Mouse (Mus musculus) forebrain, embryonic 16.5 days (tissue): ENCODE results near the gene Zfp266. TPM values are rescaled to one million over a fixed set of nuclear protein-coding genes. Genes with fewer than 3 reads are reported as not detected.
A peak's percentile ranks its signal among the peaks of the same experiment; 100 is the strongest.
"Not testable (repeated sequence)": the region's sequence is repeated elsewhere in the genome, so short reads cannot be mapped to it uniquely, and the experiment has no call there.

Experiments used
- ATAC-seq: fragments of 200-750 bp; cut with Nextera tagmentation; 2 replicates; pipeline ENCODE4 v1.8.0; 2017; ENCODE audit warnings: mild to moderate bottlenecking, moderate library complexity
- H3K27ac ChIP-seq: fragments of 300-500 bp; sonication (generic); 2 replicates; pipeline ENCODE4 v1.5.1; 2014; ENCODE audit warnings: low read length, control low read depth
- H3K27me3 ChIP-seq: fragments of 300-500 bp; sonication (generic); replicated peaks from 2 replicates; pipeline ENCODE4 v1.6.1; 2014; ENCODE audit warnings: low read length; ENCODE audit not compliant: control insufficient read depth, insufficient read depth
- H3K36me3 ChIP-seq: fragments of 300-500 bp; sonication (generic); 2 replicates; pipeline ENCODE4 v1.6.1; 2014; ENCODE audit not compliant: control insufficient read depth, insufficient read depth
- H3K4me1 ChIP-seq: fragments of 300-500 bp; sonication (generic); replicated peaks from 2 replicates; pipeline ENCODE4 v1.6.1; 2014; ENCODE audit warnings: low read length; ENCODE audit not compliant: control insufficient read depth, insufficient read depth
- H3K4me2 ChIP-seq: fragments of 300-500 bp; sonication (generic); 2 replicates; pipeline ENCODE4 v1.6.1; 2014; ENCODE audit warnings: mild to moderate bottlenecking, low read length, control low read depth
- H3K4me3 ChIP-seq: fragments of 300-500 bp; sonication (generic); replicated peaks from 2 replicates; pipeline ENCODE4 v1.5.1; 2014; ENCODE audit warnings: mild to moderate bottlenecking, low read length, control low read depth
- H3K9ac ChIP-seq: fragments of 300-500 bp; sonication (generic); replicated peaks from 2 replicates; pipeline ENCODE4 v1.6.1; 2014; ENCODE audit warnings: low read depth, low read length, control low read depth
- H3K9me3 ChIP-seq: fragments of 300-500 bp; sonication (generic); 2 replicates; pipeline ENCODE4 v1.6.1; 2016; ENCODE audit warnings: low read length; ENCODE audit not compliant: control insufficient read depth
- WGBS: fragments of 180-500 bp; shearing (Covaris S2); extraction: QIAGEN DNeasy Blood & Tissue Kit; methylation state at CpG from one replicate; pipeline ENCODE4 v1.1.7; 2014; 5-methylcytosine and 5-hydroxymethylcytosine counted together
- polyA plus RNA-seq: library from polyadenylated mRNA; unstranded; fragments of >200 nt; fragmentation: Nextera tagmentation; extraction: Ambion mirVana; gene quantifications from 2 replicates; pipeline ENCODE4 v1.2.1, GENCODE M21; 2015

The Zfp266 gene
- polyA plus RNA-seq: 173 and 186 TPM in 2 replicates

GRCm38 (mm10) chr9:20521306-20521957, at the start of gene Zfp266:
Gene Zfp266 (minus strand): TSS chr9:20521417.
- H3K9me3 ChIP-seq: no peaks in the 10 kb centered on the region
- WGBS: under 1% methylated on average over 45 of the region's 46 CpGs
- peaks cover 28% of the 10 kb centered on the region for H3K4me1 ChIP-seq
- H3K27me3 ChIP-seq: no peaks in the 10 kb centered on the region
- no peaks in the 10 kb centered on the region for H3K36me3 ChIP-seq
- peak within 1 kb of the TSS; percentile 97 for H3K27ac ChIP-seq
- peak within 1 kb of the TSS; percentile 93 for H3K4me2 ChIP-seq
- peak within 1 kb of the TSS; percentile 94 for H3K4me3 ChIP-seq
- H3K9ac ChIP-seq: peak within 1 kb of the TSS; percentile 95
- peak; percentile 93 for ATAC-seq

- not testable (repeated sequence) for ATAC-seq, H3K4me3 ChIP-seq, H3K4me2 ChIP-seq, H3K27ac ChIP-seq, H3K4me1 ChIP-seq, H3K27me3 ChIP-seq, H3K9ac ChIP-seq, H3K36me3 ChIP-seq, H3K9me3 ChIP-seq
- 85% methylated on average over 3 of the region's 3 CpGs for WGBS
These were observed 44.3 kb upstream of the Zfp266 start for GRCm38 (mm10) chr9:20565326-20566030.

GRCm38 (mm10) chr9:20562177-20562576, 41.0 kb upstream of the Zfp266 start:
- H3K27ac ChIP-seq: no peak overlapping the region
- no peak overlapping the region for H3K9ac ChIP-seq
- ATAC-seq: no peak
- 84% methylated on average over 5 of the region's 5 CpGs for WGBS
- H3K4me1 ChIP-seq: no peaks in the 10 kb centered on the region
- H3K4me3 ChIP-seq: no peak overlapping the region
- H3K36me3 ChIP-seq: no peaks in the 10 kb centered on the region
- no peak overlapping the region for H3K4me2 ChIP-seq
- no peaks in the 10 kb centered on the region for H3K27me3 ChIP-seq
- no peaks in the 10 kb centered on the region for H3K9me3 ChIP-seq

GRCm38 (mm10) chr9:20552698-20553097, 31.5 kb upstream of the Zfp266 start:
- no peak for ATAC-seq
- no peak overlapping the region for H3K9ac ChIP-seq
- no peaks in the 10 kb centered on the region for H3K9me3 ChIP-seq
- WGBS: 74% methylated on average over 1 of the region's 1 CpGs
- no peaks in the 10 kb centered on the region for H3K36me3 ChIP-seq
- no peaks in the 10 kb centered on the region for H3K4me1 ChIP-seq
- no peaks in the 10 kb centered on the region for H3K27me3 ChIP-seq
- H3K27ac ChIP-seq: no peak overlapping the region
- H3K4me3 ChIP-seq: no peak overlapping the region
- no peak overlapping the region for H3K4me2 ChIP-seq

- no peaks in the 10 kb centered on the region for H3K9me3 ChIP-seq
- no peak overlapping the region for H3K27ac ChIP-seq
- ATAC-seq: no peak
- no peak overlapping the region for H3K4me2 ChIP-seq
- H3K4me1 ChIP-seq: no peaks in the 10 kb centered on the region
- no peaks in the 10 kb centered on the region for H3K27me3 ChIP-seq
- no peak overlapping the region for H3K9ac ChIP-seq
- H3K36me3 ChIP-seq: no peaks in the 10 kb centered on the region
- WGBS: 63% methylated on average over 5 of the region's 5 CpGs
- H3K4me3 ChIP-seq: no peak overlapping the region
These were observed 30.6 kb upstream of the Zfp266 start for GRCm38 (mm10) chr9:20551781-20552275.

GRCm38 (mm10) chr9:20545151-20545550, 23.9 kb upstream of the Zfp266 start:
- no peaks in the 10 kb centered on the region for H3K9me3 ChIP-seq
- peaks cover 5% of the 10 kb centered on the region; the same call in 1 of the 2 replicates for H3K4me1 ChIP-seq
- H3K9ac ChIP-seq: peak overlapping the region; percentile 66
- peak overlapping the region; percentile 45 for H3K4me3 ChIP-seq
- no peak for ATAC-seq
- H3K27ac ChIP-seq: peak overlapping the region; percentile 74; the same call in 1 of the 2 replicates
- no peaks in the 10 kb centered on the region for H3K36me3 ChIP-seq
- H3K27me3 ChIP-seq: 0 out of 2 replicates have a peak, but pooled peaks cover 2% of the 10 kb centered on the region
- peak overlapping the region; percentile 84 for H3K4me2 ChIP-seq
- 27% methylated on average over 8 of the region's 8 CpGs for WGBS

- peak overlapping the region; percentile 45 for H3K4me3 ChIP-seq
- H3K9ac ChIP-seq: peak overlapping the region; percentile 66
- no peaks in the 10 kb centered on the region for H3K36me3 ChIP-seq
- peak; percentile 96 for ATAC-seq
- 0 out of 2 replicates have a peak, but pooled peaks cover 2% of the 10 kb centered on the region for H3K27me3 ChIP-seq
- 2% methylated on average over 43 of the region's 43 CpGs for WGBS
- H3K4me1 ChIP-seq: peaks cover 5% of the 10 kb centered on the region; the same call in 1 of the 2 replicates
- peak overlapping the region; percentile 84 for H3K4me2 ChIP-seq
- no peaks in the 10 kb centered on the region for H3K9me3 ChIP-seq
- peak overlapping the region; percentile 74 for H3K27ac ChIP-seq
These were observed 23.0 kb upstream of the Zfp266 start for GRCm38 (mm10) chr9:20544070-20544821.

GRCm38 (mm10) chr9:20543496-20543895, 22.3 kb upstream of the Zfp266 start:
- no peak overlapping the region for H3K27ac ChIP-seq
- H3K4me1 ChIP-seq: peaks cover 5% of the 10 kb centered on the region; the same call in 1 of the 2 replicates
- no peak overlapping the region for H3K4me2 ChIP-seq
- 0 out of 2 replicates have a peak, but pooled peaks cover 2% of the 10 kb centered on the region for H3K27me3 ChIP-seq
- H3K9ac ChIP-seq: no peak overlapping the region
- no peaks in the 10 kb centered on the region for H3K9me3 ChIP-seq
- WGBS: 39% methylated on average over 6 of the region's 6 CpGs
- H3K4me3 ChIP-seq: no peak overlapping the region
- ATAC-seq: no peak
- no peaks in the 10 kb centered on the region for H3K36me3 ChIP-seq

- Histone ChIP-seq H3K27ac (no peak overlapping the region), H3K4me3 (no peak overlapping the region), H3K36me3 (no peaks in the 10 kb centered on the region), H3K4me2 (no peak overlapping the region), H3K27me3 (peaks cover 2% of the 10 kb centered on the region; the same call in 1 of the 2 replicates), H3K9me3 (no peaks in the 10 kb centered on the region), H3K4me1 (no peaks in the 10 kb centered on the region), H3K9ac (no peak overlapping the region)
- 80% methylated on average over 2 of the region's 2 CpGs for whole genome bisulfite sequencing
- no peak for ATAC-seq
These were observed 15.4 kb upstream of the Zfp266 start for GRCm38 (mm10) chr9:20536598-20536997.
